Mouse (Mus musculus): ENCODE results near the gene Art4.

Art4 gene

DNA sequence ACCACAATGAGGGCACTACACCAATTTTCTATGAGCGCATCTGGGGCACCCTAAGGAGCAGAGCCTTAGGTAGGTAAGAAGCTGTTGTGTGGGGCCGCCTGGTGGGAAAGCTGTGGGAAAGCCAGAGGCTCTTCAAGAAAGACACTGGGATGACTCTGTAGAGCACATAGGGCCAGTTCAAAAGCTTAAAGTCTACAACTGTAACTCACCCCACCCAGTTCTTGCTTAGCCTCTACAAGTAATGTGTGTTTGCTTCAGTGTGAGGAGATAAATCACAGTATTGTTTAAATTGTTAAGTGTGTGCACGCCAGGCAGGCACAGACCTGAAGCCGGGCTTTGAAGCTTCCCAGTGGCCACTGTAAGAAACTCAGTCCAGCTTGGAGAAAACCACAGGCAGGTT is 8.6 kb upstream of the Art4 start:
- no peak for DNase-seq (ENCODE audit: low read depth, low spot score)

DNA sequence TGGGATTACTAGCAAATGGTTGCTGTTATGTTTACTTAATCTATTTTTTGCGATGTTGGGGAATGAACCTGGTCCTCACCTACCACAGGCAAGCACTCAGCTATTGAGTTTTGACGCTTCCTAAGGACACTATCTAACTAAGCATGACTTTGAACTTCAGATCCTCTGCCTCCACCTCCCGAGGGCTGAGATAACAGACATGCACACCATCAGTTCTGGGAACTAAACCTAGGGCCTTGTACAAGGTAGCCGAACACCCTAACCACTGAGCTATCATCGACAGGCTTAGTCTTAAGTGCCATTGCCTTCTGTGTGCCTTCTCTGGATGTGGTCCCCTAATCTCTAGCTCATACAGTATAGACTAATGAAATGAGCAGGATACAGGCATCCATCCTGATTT is 7.8 kb upstream of the Art4 start:
- DNase-seq (ENCODE audit: low read depth, low spot score) = no peak

DNA sequence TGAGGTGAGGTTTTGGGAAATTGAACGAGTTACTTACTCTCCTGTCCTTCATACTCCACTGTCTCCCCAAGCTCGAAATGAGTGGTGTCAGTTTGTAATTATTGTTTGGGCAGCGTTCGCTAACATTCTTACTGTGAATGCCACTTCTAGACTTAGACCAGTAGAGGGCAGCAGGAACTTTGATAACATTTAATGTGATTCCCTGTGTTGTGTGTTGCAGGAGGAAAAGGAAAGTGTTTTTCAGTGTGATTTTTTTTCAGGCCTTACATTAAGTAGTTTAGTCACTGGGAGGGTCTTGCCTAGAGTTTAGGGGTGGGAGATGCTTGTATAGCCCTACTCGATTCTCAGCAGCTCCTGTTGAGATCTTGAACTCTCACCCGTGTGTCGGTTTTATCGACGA is 3.5 kb upstream of the Art4 start:
- DNase-seq (ENCODE audit: low read depth, low spot score) = no peak

DNA sequence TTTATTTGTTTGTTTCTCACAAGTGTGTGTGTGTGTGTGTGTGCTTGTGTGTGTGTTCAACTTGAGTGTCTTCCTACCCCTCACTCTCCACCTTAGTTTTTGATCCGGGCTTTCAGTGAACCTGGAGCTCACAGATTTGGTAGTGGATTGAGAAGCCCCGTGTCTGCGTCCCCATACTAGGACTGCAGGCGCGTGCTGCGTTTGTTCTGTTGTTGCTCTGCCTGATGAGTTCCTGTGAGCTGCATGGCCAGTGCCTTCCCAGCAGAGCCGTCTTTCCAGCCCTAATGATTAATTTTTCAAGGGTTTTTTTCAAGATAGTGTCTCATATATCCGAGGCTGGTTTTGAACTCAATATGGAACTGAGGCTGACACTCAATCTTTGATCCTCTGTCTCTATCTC is 887 bp upstream of the Art4 start:
- no peak for DNase-seq (ENCODE audit: low read depth, low spot score)

DNA sequence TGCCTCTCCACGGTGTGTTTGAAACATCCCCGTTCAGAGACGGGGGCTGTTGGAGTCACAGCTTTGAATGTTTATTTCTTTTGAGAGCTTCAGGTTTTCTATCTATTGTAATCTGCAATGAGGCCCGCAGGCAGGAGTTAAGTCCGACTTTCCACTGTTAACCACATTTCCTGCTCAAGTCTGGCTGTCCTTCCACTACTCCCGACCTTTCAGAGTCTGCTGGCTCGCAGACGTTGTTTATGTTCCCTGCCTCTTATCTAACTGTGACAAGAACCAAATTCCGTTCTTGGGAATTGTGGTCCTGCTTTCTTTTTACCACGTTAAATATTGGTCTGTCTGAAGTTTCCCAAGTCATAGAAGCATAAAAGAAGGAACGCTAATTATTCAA is 334 bp upstream of the Art4 start:
- DNase-seq (ENCODE audit: low read depth, low spot score) = no peak

DNA sequence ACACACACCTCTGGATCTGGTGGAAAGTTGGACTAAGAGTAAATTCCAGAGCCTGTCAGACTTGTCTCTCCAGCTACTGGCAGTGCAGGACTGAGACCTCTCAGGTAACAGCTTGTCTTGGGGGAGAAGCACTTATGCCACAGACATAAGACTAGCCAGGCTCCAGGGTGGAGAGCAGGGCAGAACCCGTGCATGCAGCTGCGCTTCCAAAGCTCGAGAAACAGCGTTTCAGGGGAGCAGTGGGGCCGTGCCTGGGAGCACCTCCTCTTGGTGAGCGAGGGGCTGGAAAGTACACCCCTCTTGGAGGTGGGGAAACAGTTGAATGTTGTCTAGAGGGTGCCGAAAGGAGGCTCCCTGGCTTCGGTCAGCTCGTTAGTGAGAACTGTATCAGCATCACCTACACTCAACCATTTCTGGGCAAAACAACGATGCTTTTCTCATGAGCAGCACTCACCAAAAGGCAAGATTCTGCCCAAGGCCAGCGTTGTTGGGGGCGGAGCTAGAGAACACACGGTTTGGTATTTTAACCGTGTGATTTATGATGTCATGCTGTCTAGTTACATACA is 1.4 kb downstream of the Art4 start:
- no peak for DNase-seq (ENCODE audit: low read depth, low spot score)

DNA sequence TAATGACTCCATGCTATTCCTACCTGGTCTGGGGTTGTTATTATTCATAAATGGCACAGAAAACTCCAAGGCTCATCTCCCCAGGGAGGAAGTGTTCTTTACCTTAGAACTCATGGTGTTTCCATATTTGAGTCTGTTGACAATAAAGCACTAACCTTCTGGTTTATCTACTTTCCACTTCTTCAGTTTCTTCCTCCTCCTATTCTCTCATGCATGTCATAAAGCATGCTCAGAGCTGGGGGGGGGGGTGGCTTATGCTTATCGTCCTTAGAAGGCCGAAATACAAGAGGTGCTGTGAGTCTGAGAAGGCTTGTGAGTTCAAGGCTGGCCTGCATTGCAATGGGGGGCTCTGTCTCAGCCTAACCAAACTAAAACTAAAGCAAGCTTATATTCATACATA is 2.4 kb downstream of the Art4 start:
- no peak for DNase-seq (ENCODE audit: low read depth, low spot score)

DNA sequence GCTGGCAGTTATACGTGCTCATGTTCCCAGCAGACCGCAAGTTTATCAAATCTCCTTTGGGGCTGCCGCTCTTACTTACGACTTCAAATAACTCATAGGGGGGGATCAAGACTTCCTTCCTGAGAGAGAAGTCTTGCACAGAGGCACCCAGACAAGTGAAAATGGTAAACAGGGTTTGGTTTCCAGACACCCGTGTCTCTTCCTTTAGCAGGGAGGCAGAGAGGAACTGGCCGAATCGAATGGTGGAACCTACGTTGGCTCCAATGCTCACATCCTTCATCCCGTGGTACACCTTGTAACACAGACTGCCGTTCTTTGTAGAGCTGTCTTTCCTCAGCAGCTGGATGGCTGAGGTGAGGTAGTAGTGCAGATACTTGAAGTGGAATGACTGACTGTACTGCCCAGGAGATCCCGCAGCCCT is 3.2 kb downstream of the Art4 start:
- DNase-seq (ENCODE audit: low read depth, low spot score) = no peak

DNA sequence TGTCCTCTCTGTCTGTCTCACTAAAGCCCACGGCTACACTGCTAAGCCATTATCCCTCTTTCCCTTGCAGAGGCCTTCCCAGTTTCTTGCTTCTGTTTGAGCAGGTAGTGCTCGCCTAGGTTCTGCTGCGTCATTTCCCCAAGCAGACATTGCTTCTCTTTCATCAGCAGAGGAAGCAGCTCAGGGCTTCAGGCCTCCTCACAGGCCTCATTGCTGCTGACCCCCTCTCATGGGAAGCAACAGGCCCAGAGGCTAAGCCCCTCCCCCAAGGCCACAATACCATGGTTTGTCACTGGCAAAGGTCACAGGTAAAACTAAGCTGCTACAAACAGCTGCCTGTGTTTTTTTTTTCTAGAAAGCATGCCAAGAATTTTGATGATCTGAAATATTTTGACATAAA is 4.8 kb downstream of the Art4 start:
- no peak for DNase-seq (ENCODE audit: low read depth, low spot score)

DNA sequence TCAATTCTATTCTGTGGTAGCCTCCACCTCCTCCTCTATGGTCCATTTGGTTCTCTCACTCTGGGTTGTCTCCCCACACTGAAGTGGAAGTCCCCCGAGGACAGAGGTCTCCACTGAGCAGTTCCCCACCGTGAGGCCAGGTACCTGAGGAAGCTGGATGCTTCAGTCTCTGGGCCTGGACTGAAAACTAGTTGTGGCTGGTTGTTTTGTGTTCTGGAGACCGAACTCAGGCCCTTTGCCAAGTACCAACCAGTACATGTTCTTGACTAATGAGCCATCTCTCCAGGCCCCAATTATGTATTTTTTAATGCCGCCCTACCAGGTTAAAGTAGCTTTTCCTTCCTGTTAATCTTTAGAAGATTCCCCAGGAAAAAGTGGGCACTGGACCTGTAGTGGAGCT is 5.2 kb downstream of the Art4 start:
- DNase-seq (ENCODE audit: low read depth, low spot score) = no peak

DNA sequence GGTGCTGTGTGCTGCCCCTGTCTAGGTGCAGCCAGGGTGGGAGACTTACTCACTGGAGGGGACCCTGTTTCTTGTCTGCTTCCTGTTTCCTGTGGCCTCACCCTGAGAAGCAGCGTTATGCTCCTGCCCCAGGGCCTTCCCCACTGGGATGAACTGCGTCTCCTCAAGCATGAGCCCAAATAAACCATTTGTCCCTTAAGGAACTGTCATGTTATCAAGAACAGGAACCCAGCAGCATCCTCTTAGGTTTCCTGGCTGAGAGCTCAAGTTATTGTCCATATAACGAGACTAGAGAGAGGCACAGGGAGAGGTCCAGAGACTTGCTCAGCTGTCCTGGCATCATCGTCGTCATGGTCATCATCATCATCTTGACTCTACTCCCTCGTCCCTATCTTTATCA is 7.3 kb downstream of the Art4 start:
- DNase-seq (ENCODE audit: low read depth, low spot score) = no peak

DNA sequence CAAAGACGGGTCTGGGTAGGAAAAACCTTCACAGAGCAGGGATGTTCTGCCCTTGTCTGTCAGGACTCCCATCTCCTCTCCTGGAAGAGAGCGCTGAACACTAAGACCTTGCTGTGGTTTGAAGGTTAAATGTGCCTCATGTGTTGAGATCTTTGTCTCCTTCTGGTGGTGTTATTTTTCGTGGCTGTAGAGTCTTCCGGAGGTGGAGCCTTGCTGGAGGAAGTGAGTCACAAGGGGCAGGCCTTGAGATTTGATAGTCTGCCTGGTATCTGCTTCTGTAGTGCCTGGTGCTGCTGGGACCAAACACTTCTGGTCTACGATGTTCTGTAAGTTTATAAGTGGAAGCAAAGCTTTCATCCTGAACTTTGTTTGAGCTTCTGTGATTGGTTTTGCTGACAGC is 8.6 kb downstream of the Art4 start:
- no peak for DNase-seq (ENCODE audit: low read depth, low spot score)

DNA sequence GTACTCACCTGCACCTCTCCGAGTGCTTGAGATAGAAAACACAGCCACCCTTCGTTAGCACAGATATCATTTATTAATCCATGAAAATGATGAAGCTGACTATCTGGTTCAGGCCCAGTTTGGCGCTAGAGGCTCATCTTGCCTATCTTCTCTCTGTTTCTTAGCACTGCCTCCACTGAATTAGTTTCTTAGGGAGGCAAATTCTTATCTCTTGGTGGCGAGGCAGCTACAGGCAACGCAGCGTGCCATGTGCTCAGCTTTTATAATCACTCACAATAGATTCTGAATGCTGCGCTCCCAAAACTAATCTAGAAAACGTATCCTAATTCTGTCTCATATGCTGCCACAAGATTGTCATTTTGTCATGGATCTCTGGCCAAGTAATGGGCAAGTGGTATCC is 9.1 kb downstream of the Art4 start:
- DNase-seq (ENCODE audit: low read depth, low spot score) = no peak

DNA sequence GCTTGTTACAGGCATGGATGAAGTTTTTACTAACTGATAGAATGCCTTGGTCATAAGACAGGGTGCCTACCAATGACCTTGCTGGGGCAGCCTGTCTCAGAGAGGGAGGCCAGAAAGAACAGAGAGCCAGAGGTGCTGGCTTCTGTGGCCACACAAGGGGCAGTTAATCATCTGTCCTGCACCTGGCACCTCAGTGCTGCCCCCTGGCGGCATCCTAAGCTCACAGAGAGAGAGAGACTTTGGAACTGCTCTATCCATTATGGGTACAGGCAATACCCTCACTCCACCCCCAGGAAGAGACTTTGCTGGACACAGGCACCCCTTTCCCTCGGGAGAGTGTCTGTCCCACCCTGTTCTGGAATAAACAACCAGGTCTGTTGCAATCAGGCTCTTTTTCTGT is 9.7 kb downstream of the Art4 start:
- DNase-seq (ENCODE audit: low read depth, low spot score) = peak; percentile 59

DNA sequence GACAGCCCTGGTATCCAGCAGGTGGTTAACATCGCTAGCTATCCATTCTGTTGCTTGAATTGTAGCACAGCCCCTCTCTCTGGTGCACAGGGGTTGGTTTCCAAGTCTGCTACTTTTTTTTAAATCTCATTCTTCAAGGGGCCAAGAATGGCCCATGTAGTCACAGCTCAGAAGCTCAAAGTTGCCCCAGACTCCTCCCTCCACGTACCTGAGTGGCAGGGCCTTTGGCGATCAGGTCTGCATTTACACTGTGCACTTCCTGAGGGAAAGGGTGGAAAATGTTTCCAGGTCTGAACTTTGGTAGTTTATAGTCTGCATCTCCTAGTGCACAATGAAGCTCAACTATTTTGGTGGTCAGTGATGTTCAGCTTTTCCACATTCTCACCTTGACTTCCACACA is 10.3 kb downstream of the Art4 start:
- no peak for DNase-seq (ENCODE audit: low read depth, low spot score)

DNA sequence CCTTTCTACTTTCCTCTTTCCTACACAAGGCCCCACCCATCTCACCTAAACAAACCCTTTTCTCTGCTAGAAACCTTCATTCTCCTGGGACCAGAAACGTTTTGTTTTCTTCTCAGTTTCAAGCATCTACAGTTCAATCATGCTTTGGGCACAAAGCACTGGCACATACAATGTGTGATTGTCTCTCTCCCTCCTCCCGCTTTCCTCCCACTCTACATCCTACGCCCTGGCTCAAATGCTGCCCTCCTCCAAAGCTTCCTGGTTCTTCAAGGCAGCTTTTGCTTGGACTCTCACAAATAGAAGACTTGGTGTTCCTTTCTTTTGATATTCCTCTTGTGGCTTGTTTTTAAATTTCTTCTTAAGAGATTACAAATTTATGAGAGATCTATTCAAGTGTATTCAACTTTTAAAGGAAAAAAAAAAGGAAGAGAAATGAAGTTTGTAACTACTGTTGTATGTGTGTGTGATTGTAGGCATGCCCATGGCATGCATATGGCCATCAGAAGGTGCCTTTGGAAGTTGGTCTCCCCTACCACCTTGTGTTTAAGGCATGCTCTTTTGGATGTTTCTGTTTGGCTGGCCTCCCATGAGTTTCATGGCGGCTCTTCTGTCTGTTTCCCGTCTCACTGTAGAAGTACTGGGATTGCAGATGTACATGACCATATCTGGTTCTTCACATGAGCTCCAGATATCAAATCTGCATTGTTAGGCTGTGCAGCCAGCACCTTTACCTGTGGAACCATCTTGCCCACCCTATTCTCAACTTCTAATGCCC is 11.6 kb downstream of the Art4 start:
- DNase-seq (ENCODE audit: low read depth, low spot score) = no peak

DNA sequence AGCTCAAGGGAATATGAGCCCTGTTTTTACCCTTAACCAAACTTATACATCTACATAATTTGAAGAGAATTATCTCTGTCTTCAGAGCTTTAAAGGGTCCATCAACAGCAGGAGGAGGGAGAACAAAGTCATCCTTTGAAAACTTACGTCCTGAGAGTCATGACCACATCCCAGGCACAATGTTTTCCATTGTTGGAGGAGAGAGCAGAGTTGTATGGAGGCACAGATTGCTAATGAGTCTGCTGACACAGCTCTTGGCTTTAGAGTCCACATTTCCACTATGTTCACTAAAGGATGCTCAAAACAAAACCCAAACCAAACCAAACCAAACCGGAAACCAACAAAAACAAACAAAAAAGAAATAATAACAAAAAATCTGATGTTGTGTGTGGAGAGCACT is 12.6 kb downstream of the Art4 start:
- no peak for DNase-seq (ENCODE audit: low read depth, low spot score)

DNA sequence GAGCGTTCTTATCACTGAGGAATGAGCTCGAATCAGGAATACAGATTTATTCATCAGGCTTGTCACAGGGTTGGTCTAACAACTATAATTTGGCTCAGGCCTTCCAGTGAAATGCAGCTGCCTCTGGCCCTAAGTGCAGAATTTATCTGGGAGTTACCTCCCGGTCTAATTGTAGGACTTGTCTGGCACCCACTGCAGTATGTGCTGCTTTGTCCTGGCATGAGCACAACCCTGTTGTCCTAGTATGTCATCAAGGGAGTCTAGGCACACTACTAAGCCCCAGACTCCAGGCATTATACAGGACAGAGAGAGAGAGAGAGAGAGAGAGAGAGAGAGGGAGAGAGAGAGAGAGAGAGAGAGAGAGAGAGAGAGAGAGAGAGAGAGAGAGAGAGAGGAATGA is 20.2 kb downstream of the Art4 start:
- DNase-seq (ENCODE audit: low read depth, low spot score) = no peak

DNA sequence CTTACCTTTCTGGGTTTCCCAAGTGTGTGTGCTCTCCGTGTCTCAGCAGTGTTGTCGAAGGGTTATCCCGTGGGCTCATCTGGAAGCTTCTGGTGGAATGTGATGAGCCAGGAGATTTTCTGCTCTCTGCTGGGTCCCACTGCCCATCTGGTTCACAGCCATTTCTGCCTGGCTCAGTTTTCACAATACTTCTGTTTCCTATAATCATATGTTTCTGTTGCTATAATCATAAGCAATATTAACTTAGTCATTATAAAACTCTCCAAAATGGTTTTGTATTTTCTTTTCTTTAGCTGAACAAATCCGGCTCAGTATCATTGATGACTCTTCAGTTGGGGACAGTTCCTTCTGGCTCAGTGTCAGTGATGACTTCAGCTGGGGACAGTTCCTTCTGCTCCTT is 22.2 kb downstream of the Art4 start, which contains the start of gene Smco3:
Gene Smco3 (minus strand): TSS at position 101 of the 400 bp plus-strand sequence.
- no peak for DNase-seq (ENCODE audit: low read depth, low spot score)

DNA sequence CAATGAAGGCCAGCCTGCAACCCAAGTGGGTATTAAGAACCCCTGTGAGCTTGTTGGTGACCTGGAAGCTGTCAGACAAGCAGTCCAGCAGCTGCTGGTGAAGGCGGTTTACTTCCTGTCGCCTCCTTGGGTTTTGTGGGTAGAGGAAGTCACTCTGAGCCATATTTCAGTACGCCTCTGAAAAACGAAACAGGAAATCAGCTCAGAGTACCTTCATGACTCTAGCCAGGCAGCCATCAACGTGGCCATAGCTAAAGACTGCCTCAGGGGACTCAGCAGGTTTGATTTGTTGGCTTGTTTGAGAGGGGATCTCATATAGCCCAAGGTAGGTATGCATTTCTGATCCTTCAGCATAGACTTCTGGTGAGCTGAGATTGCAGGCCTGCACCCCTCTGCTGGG is 25.8 kb downstream of the Art4 start:
- DNase-seq (ENCODE audit: low read depth, low spot score) = no peak

DNA sequence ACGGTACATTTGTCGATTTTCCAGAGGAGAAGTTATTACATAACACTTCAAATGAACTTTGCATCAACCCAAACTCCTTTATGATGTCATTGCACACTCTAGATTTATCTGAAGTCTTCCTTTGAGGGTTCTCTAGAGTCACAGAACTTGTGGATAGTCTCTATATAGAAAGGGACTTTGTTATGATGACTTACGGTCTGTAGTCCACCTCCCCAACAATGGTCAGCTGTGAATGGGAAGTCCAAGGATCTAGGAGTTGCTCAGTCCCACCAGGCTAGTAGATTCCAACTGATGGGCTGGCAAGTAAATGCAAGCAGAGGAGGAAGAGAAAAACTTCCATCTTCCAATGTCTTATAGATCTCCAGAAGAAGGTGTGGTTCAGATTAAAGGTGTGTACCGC is 28.9 kb downstream of the Art4 start:
- no peak for DNase-seq (ENCODE audit: low read depth, low spot score)

DNA sequence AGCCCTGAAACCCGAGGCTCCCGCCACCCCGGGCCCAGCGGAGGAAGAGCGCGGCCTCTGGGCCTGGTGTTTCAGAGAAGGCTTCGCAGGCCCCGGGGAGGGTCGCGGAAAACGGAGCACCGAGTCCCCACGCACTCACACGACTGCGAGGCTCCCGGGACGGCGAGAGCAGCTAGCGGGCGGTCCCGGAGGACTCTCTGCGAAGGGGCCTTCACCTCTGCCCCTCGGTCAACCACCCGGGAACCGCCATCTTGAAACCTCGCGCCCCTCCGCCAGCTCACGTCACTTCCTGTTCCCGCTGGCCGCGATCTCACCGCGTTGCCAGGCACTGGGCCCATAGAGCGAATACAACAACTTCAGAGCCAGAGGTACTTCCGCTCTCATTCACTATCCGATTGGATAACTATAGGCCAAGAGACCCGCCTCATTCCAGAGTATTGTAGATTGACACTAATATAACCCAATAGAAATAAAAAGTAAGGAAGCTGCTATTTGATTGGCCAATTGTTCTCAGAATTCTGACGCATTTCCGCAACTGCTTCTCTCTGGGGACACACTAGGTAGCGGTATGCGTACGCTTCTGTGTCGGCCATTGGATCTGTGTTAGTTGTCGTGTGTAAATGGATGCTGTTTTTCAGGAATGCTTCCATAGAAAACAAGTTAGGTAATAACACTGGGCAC is 29.5 kb downstream of the Art4 start, which contains the start of gene Wbp11:
Gene Wbp11 (minus strand): TSS at position 353 of the 681 bp plus-strand sequence.
- DNase-seq (ENCODE audit: low read depth, low spot score) = peak; percentile 96

DNA sequence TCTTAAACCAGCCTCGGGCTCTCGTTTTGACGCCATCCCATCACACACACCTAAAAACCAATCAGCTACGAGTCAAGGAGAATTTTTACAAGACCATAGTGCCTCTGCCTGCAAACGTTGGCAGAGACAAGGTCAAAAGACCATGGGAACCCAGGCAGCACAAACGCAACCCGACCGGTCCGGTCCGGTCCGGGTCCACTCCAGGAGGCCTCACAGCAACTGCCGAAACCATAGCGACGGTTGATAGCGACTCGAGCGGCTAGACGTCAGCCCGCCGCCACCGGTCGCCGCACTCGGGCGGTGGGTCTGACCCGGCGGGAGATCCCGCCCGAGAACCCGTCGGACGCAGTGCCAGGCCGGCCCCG is 30.0 kb downstream of the Art4 start, which contains the start of gene BC049715:
Gene BC049715 (plus strand): TSS at position 111 of the 365 bp plus-strand sequence.
- no peak for DNase-seq (ENCODE audit: low read depth, low spot score)

Measured in WW6 (cell line).